Mouse (Mus musculus) kidney, adult 18-20 months (tissue): Measurements from ENCODE around the gene Slc27a2.
"Not testable (repeated sequence)": the region's sequence is repeated elsewhere in the genome, so short reads cannot be mapped to it uniquely, and the experiment has no call there.

Experiments used
- DNase-seq: peaks from one replicate; pipeline ENCODE4 v3.0.0; 2021

Gene Slc27a2

GRCm38 (mm10) chr2:126552357-126553290, at the start of gene Slc27a2:
Slc27a2 (plus strand) TSS chr2:126552407.
- DNase-seq: peak; percentile 83

DNA sequence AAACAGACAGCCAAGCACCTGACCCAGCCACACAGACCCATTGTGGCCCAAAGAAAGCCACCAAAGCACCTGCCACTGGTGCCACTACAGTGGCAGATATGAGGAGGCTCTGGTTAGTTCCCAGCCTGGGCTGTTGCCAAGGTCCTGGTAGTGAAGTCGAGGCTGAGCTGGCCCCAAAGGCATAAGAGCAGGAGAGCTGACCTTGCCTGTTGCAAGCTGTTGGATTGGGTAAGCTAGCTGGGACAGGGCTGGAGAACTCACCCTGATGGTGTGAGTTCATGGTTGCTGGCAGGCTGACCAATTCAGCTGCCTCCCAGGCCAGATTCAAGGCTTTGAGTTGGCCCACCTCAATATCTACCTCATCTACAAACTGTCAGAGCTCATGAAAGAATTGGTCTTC, 47.1 kb upstream of the Slc27a2 start:
- DNase-seq: no peak

- DNase-seq: no peak
Observed at GRCm38 (mm10) chr2:126507477-126507876, 44.7 kb upstream of the Slc27a2 start.

- no peak for DNase-seq
Observed at GRCm38 (mm10) chr2:126508228-126508627, 44.0 kb upstream of the Slc27a2 start.

DNA sequence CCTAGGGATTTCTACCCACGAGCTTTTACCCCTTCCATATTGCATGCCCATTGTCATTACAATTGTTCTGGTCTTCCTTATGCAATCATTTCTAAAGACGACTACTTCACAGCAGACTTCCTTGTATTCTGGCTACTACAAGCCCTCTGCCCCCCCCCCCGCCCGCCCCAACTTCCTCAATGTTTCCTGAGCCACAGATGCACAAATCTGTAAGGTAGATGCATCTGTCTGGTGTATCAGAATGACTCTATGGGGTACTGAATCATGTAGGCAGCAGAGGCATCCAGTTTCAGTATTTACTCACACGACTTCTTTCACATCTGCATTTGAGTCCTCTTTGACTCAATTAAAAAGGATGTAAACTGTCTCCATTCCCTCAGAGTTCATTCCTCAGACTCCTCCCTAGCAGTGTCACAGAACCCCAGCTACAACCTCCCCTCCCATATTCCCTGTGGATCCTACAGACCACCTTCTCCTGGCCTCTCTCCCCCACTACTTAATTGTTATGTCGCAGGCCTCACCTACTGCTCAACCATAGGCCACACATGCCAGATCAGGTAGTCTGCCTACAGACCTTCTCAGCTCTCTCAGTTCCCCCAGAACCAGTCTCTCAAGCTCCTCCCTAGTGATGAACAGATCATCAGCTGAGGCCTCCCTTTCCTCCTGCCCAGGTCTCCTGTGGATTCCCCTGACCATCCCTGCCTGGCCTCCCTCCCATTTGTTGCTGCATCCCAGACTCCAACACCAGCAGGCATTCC, 37.0 kb upstream of the Slc27a2 start:
- DNase-seq: no peak

DNA sequence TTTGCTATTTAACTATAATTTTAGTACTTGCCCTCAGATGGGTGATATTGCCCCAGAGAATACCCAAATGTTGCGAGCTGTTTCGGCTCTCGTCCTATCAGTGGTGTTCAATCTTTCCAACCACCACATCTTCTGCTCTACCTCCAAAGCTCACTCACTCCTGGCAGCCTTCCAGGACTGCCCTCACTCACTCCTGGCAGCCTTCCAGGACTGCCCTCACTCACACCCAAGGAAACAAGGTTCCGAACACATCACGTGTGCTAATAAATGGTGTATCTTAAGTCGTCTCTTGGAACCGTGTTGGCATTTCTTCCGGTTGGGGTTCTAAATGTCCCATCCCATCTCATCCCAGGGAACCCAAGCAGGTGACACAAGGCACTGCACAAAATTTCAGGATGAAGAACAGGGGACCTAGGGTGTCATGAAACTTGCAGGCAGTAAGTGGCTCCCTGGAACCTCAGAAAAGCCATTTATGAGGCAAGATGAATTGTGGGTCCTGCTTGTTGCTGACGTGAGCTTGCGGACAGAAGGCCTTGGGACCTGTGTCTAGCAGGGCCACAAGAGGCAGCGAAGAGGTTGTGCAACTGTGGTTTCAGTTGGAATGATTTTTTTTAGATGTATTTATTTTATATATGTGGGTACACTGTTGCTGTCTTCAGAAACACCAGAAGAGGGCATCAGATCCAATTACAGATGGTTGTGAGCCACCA, 32.2 kb upstream of the Slc27a2 start:
- peak; percentile 73 for DNase-seq

DNA sequence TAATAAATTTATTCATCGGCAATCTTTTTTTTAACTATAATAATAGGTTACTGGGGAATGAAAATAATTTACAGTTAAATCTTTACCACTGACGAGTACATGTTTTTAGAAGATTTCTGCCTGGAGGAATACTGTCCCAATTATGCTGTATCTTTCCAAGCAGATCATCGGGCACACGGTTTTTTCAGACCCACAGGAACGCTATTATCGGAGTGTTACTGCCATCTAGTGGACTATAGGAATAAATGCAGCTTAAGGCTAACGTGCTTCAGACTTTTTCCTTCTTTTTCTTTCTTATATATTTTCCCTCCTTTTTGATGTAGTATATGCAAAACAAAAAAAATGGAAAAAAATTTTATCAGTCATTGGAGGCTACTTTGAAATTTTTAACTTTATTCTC, 31.4 kb upstream of the Slc27a2 start:
- no peak for DNase-seq

- no peak for DNase-seq
Observed at GRCm38 (mm10) chr2:126521471-126521870, 30.7 kb upstream of the Slc27a2 start.

GRCm38 (mm10) chr2:126522056-126522455, 30.2 kb upstream of the Slc27a2 start:
- DNase-seq: peak; percentile 64

- DNase-seq: not testable (repeated sequence)
Observed at GRCm38 (mm10) chr2:126523101-126523745, 29.0 kb upstream of the Slc27a2 start.

GRCm38 (mm10) chr2:126524271-126524670, 27.9 kb upstream of the Slc27a2 start:
- DNase-seq: peak; percentile 21

GRCm38 (mm10) chr2:126527461-126527860, 24.7 kb upstream of the Slc27a2 start:
- no peak for DNase-seq

DNA sequence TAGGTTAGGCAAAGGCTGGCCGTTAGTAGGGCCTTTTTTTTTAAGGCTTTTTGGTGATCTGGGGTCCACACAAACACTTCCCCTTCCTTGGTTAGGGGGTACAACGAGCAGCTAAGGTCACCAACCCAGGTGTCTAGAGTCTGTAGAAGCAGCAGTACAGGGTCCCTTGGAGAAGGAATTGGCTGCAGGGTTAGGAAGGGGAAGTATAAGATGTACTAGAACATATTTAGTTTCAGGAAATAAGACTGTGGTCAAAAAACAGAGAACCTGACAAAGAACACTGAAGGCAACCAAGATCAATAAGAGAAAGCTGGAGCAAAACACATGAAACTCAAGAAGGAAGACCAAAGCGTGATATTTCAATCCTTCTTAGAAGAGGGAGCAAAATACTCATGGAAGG, 21.6 kb upstream of the Slc27a2 start:
- DNase-seq: no peak

GRCm38 (mm10) chr2:126537654-126538053, 14.6 kb upstream of the Slc27a2 start:
- DNase-seq: no peak

- peak; percentile 73 for DNase-seq
Observed at GRCm38 (mm10) chr2:126540390-126540925, 11.7 kb upstream of the Slc27a2 start.

DNA sequence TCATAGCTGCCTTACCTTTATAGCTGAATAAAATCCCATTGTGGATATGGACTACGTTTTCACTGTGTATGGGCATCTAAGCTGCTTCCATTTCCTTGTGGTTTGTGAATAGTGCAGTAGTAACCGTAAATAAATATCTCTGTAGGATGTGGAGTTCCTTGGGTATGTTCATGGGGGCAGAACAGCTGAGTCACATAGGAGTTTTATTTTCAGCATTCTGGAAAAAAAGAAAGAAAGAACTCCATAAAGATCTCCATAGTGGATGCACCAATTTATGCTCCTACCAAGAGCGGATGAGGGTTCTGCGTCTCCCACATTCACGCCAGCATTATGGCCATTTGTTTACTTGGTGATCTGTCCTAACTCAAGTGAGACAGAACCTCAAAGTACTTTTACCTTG, 10.0 kb upstream of the Slc27a2 start:
- DNase-seq: no peak

GRCm38 (mm10) chr2:126545297-126545696, 6.9 kb upstream of the Slc27a2 start:
- DNase-seq: no peak

- DNase-seq: no peak
Observed at GRCm38 (mm10) chr2:126546392-126546791, 5.8 kb upstream of the Slc27a2 start.

DNA sequence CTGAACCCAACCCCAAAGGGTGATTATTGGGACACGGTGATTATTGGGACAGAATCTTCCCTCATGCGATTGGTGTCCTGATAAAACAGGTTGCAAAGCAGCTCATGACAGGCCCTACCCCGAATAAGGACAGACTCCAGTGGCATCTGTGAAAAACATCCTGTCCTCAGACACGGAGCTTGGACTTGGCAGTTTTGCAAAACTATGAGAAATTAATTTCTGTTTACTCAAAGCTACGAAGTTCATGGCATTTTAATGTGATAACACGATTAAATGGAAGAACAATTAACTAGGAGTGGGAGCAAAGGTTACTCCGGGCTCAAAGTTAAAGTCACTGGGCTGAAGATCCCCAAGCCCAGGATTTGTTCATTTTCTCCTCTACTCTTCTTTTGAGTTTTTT, 2.5 kb upstream of the Slc27a2 start:
- DNase-seq: no peak

GRCm38 (mm10) chr2:126551244-126551890, 840 bp upstream of the Slc27a2 start:
- no peak for DNase-seq

GRCm38 (mm10) chr2:126551896-126552295, 311 bp upstream of the Slc27a2 start:
- DNase-seq: no peak

DNA sequence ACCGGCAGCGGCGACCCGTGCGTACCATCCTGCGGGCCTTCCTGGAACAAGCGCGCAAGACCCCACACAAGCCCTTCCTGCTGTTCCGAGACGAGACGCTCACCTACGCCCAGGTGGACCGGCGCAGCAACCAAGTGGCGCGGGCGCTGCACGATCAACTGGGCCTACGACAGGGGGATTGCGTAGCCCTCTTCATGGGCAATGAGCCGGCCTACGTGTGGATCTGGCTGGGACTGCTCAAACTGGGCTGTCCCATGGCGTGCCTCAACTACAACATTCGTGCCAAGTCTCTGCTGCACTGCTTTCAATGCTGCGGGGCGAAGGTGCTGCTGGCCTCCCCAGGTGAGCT, 1.1 kb downstream of the Slc27a2 start:
- no peak for DNase-seq
